Mouse (Mus musculus): Measurements from ENCODE around the gene Cblc. TPM values are rescaled to one million over a fixed set of nuclear protein-coding genes. Genes with fewer than 3 reads are reported as not detected.

Gene Cblc
- polyA plus RNA-seq, 1 experiment from 2014 or later: 0.15 TPM

- no peak for ATAC-seq
- no peaks in the 10 kb centered on the region for H3K27me3 ChIP-seq
- in situ Hi-C loops (cut with MboI; ENCODE audit: low pct_unique_long_range_greater_than_20kb): no loop called here
- no peak for DNase-seq (ENCODE audit: low read depth, low spot score)
- ChIA-PET POLR2A (no interaction called here), CTCF (interaction anchor here (1.0 to 1.3 kb wide), 2 partner anchors 11 to 15 kb away, joined by 3 read pairs; no protein-coding TSS in a partner anchor)
- TF ChIP-seq CTCF (IDR thresholded peaks at IDR 0.05): no peak
These were observed 57.8 kb downstream of the Cblc start for GRCm38 (mm10) chr7:19738771-19739170.

GRCm38 (mm10) chr7:19736389-19737057 is 60.1 kb downstream of the Cblc start:
- in situ Hi-C loops (cut with MboI; ENCODE audit: low pct_unique_long_range_greater_than_20kb): no loop called here
- CTCF ChIA-PET: no interaction called here
- POLR2A ChIA-PET: no interaction called here
- DNase-seq (ENCODE audit: low read depth, low spot score) (no peak), ATAC-seq (no peak)
- no peaks in the 10 kb centered on the region for H3K27me3 ChIP-seq
- TF ChIP-seq CTCF (IDR thresholded peaks at IDR 0.05): no peak

GRCm38 (mm10) chr7:19734178-19734666 is 62.4 kb downstream of the Cblc start:
- in situ Hi-C loops (cut with MboI; ENCODE audit: low pct_unique_long_range_greater_than_20kb): no loop called here
- DNase-seq (ENCODE audit: low read depth, low spot score) (no peak), ATAC-seq (no peak)
- ChIA-PET POLR2A (no interaction called here), CTCF (no interaction called here)
- no peaks in the 10 kb centered on the region for H3K27me3 ChIP-seq
- TF ChIP-seq CTCF (IDR thresholded peaks at IDR 0.05): no peak

Other genes with a start within 250 kb of the Cblc start
- gene Ppp1r37, start 233.7 kb downstream of the Cblc start, polyA plus RNA-seq (2021): 65.5 TPM
- 0.23 TPM for gene Zfp296, start 219.5 kb downstream of the Cblc start, polyA plus RNA-seq (2021)
- 89.6 TPM for gene Gemin7, start 219.2 kb downstream of the Cblc start, polyA plus RNA-seq (2021)
- gene Clasrp, start 192.3 kb downstream of the Cblc start, polyA plus RNA-seq (2021): 50.7 TPM
- 24.5 TPM for gene Relb, start 167.4 kb downstream of the Cblc start, polyA plus RNA-seq (2021)
- gene Clptm1, start 131.8 kb downstream of the Cblc start, polyA plus RNA-seq (2021): 154 TPM
- gene Apoc2, start 118.9 kb downstream of the Cblc start, polyA plus RNA-seq (2021): not detected
- not detected for gene Gm44805, start 115.4 kb downstream of the Cblc start, polyA plus RNA-seq (2021)
- gene Apoc4, start 115.3 kb downstream of the Cblc start, polyA plus RNA-seq (2021): 0.09 TPM
- 1.6 TPM for gene Apoc1, start 104.1 kb downstream of the Cblc start, polyA plus RNA-seq (2021)
- gene Apoe, start 97.6 kb downstream of the Cblc start, polyA plus RNA-seq (2021): 6.0 TPM
- gene Tomm40, start 81.4 kb downstream of the Cblc start, polyA plus RNA-seq (2021): 142 TPM
- 168 TPM for gene Nectin2, start 46.3 kb downstream of the Cblc start, polyA plus RNA-seq (2021)
- 70.3 TPM for gene Bcam, start 25.8 kb downstream of the Cblc start, polyA plus RNA-seq (2021)
- gene Bcl3, start 26.0 kb upstream of the Cblc start, polyA plus RNA-seq (2021): 70.5 TPM
- gene Gm19345, start 55.2 kb upstream of the Cblc start, polyA plus RNA-seq (2021): 0.10 TPM
- gene Ceacam16, start 64.5 kb upstream of the Cblc start, polyA plus RNA-seq (2021): not detected
- gene Ceacam19, start 91.2 kb upstream of the Cblc start, polyA plus RNA-seq (2021): 0.21 TPM
- gene Pvr, start 124.4 kb upstream of the Cblc start, polyA plus RNA-seq (2021): 38.0 TPM
- 0.06 TPM for gene Igsf23, start 153.9 kb upstream of the Cblc start, polyA plus RNA-seq (2021)
- gene Ceacam20, start 168.6 kb upstream of the Cblc start, polyA plus RNA-seq (2021): not detected
- not detected for gene Nlrp9b, start 194.7 kb upstream of the Cblc start, polyA plus RNA-seq (2021)

All from Patski (cell line).